Mouse (Mus musculus) MEL (cell line): ENCODE results near the gene Tpst2.

ENCODE experiments used
- CTCF ChIP-seq, 3 experiments: IDR thresholded peaks in 2 of 3; conservative IDR thresholded peaks in 1 of 3; 2 replicates each; pipeline ENCODE4 v1.5.1; 2011 to 2012; ENCODE audit warnings: low read length in 3 of 3, low read depth in 2 of 3, mild to moderate bottlenecking in 2 of 3, improper control_type of control experiment in 1 of 3, inconsistent platforms in 1 of 3, mixed read lengths in 1 of 3, moderate library complexity in 1 of 3; ENCODE audit not compliant: control insufficient read depth in 1 of 3, insufficient read depth in 1 of 3, poor library complexity in 1 of 3, severe bottlenecking in 1 of 3
- EP300 ChIP-seq, 2 experiments: IDR thresholded peaks; 2 replicates each; pipeline ENCODE4 v1.6.1; 2011; ENCODE audit warnings: improper control_type of control experiment in 2 of 2, low read length in 2 of 2, low read depth in 1 of 2, mild to moderate bottlenecking in 1 of 2
- HCFC1 ChIP-seq: IDR thresholded peaks from 2 replicates; pipeline ENCODE4 v1.6.1; 2012; ENCODE audit warnings: low read depth, mild to moderate bottlenecking, inconsistent platforms, low read length, improper control_type of control experiment, moderate library complexity
- MYC ChIP-seq: IDR thresholded peaks from 2 replicates; pipeline ENCODE4 v1.6.1; 2011; ENCODE audit warnings: low read depth, mild to moderate bottlenecking, low read length, improper control_type of control experiment, moderate library complexity
- UBTF ChIP-seq: IDR thresholded peaks from 2 replicates; pipeline ENCODE4 v1.6.1; 2012; ENCODE audit warnings: low read depth, mild to moderate bottlenecking, inconsistent platforms, low read length, improper control_type of control experiment, moderate library complexity, borderline replicate concordance; ENCODE audit not compliant: insufficient read depth
- ZKSCAN1 ChIP-seq: IDR thresholded peaks from 2 replicates; pipeline ENCODE4 v1.6.1; 2012; ENCODE audit warnings: low read depth, mild to moderate bottlenecking, inconsistent platforms, low read length, improper control_type of control experiment, moderate library complexity

GRCm38 (mm10) chr5:112337004-112337403 is 60.5 kb downstream of the Tpst2 start:
- TF ChIP-seq CTCF (IDR thresholded peaks at IDR 0.05 in 2 of 3, conservative IDR thresholded peaks at IDR 0.05 in 1 of 3; ENCODE audit: control insufficient read depth in 1 of 3, insufficient read depth in 1 of 3, low read depth in 2 of 3, low read length in 3 of 3, poor library complexity in 1 of 3, severe bottlenecking in 1 of 3) (no peak), UBTF (no peak), HCFC1 (no peak), MYC (no peak), EP300 (IDR thresholded peaks at IDR 0.05; ENCODE audit: low read depth in 1 of 2, low read length in 2 of 2) (no peak), ZKSCAN1 (no peak)
